Mouse (Mus musculus) granulocyte monocyte progenitor cell, adult 5-6 weeks (primary cell): ENCODE data around the gene Lrmda. TPM values are rescaled to one million over a fixed set of nuclear protein-coding genes. Genes with fewer than 3 reads are reported as not detected.
A peak's percentile ranks its signal among the peaks of the same experiment; 100 is the strongest.

Experiments
- ATAC-seq: replicated peaks from 2 replicates; pipeline ENCODE4 v1.8.0; 2016; ENCODE audit warnings: mild to moderate bottlenecking, moderate TSS enrichment, inconsistent platforms; ENCODE audit not compliant: poor library complexity, severe bottlenecking
- total RNA-seq, 2 experiments: library from RNA; stranded (forward) in 1 of 2; stranded (reverse) in 1 of 2; fragments of 200-712, 200-1000 nt in 1 of 2; fragments of >200 nt in 1 of 2; fragmentation: Nextera tagmentation in 1 of 2; gene quantifications; 2 replicates each; pipeline ENCODE4 v1.2.3; 2014 to 2017

Gene Lrmda
- total RNA-seq, 2 experiments from 2014 or later = 19.3 to 30.9 TPM

GRCm38 (mm10) chr14:22037498-22038131, 18.1 kb downstream of the Lrmda start:
- ATAC-seq = no peak

GRCm38 (mm10) chr14:22042146-22042545, 22.6 kb downstream of the Lrmda start:
- no peak for ATAC-seq

- ATAC-seq = no peak
These were observed 23.9 kb downstream of the Lrmda start for GRCm38 (mm10) chr14:22043420-22043819.

- ATAC-seq = no peak
These were observed 26.8 kb downstream of the Lrmda start for GRCm38 (mm10) chr14:22046262-22046856.

- ATAC-seq = no peak
These were observed 28.8 kb downstream of the Lrmda start for GRCm38 (mm10) chr14:22048068-22048899.

- ATAC-seq = no peak
These were observed 29.3 kb downstream of the Lrmda start for GRCm38 (mm10) chr14:22048900-22049199.

- no peak for ATAC-seq
These were observed 29.8 kb downstream of the Lrmda start for GRCm38 (mm10) chr14:22049282-22049681.

GRCm38 (mm10) chr14:22051941-22052664, 32.6 kb downstream of the Lrmda start:
- peak; percentile 36 for ATAC-seq

GRCm38 (mm10) chr14:22055630-22056029, 36.1 kb downstream of the Lrmda start:
- ATAC-seq = no peak

GRCm38 (mm10) chr14:22056246-22056645, 36.7 kb downstream of the Lrmda start:
- no peak for ATAC-seq

GRCm38 (mm10) chr14:22058729-22059128, 39.2 kb downstream of the Lrmda start:
- no peak for ATAC-seq

GRCm38 (mm10) chr14:22059348-22059861, 39.9 kb downstream of the Lrmda start:
- no peak for ATAC-seq

GRCm38 (mm10) chr14:22060787-22061186, 41.3 kb downstream of the Lrmda start:
- ATAC-seq = no peak

- ATAC-seq = no peak
These were observed 42.8 kb downstream of the Lrmda start for GRCm38 (mm10) chr14:22062117-22062855.

- ATAC-seq = no peak
These were observed 49.7 kb downstream of the Lrmda start for GRCm38 (mm10) chr14:22069169-22069568.

GRCm38 (mm10) chr14:22073385-22073784, 53.9 kb downstream of the Lrmda start:
- peak; percentile 90 for ATAC-seq

- ATAC-seq = no peak
These were observed 54.7 kb downstream of the Lrmda start for GRCm38 (mm10) chr14:22074229-22074628.

GRCm38 (mm10) chr14:22083931-22084330, 64.4 kb downstream of the Lrmda start:
- ATAC-seq = no peak

GRCm38 (mm10) chr14:22085411-22085810, 65.9 kb downstream of the Lrmda start:
- peak; percentile 67 for ATAC-seq

- ATAC-seq = no peak
These were observed 69.1 kb downstream of the Lrmda start for GRCm38 (mm10) chr14:22088604-22089003.
